Mouse (Mus musculus) c-Kit-positive CD71-positive TER-119-positive erythroid progenitor cells, embryonic 14.5 days (primary cell): ENCODE results near the gene Gsg1.

Experiments
- DNase-seq: peaks from one replicate; pipeline ENCODE4 v3.0.0-alpha.2; 2013; ENCODE audit warnings: low spot score

Gene Gsg1

GRCm38 (mm10) chr6:135254153-135254552 is at the start of gene Gsg1:
Gene Gsg1, minus strand, starts transcription at chr6:135254351.
- no peak for DNase-seq

- DNase-seq: no peak
These were observed 48.4 kb upstream of the Gsg1 start for GRCm38 (mm10) chr6:135302421-135303125.

- DNase-seq: no peak
These were observed 46.3 kb upstream of the Gsg1 start for GRCm38 (mm10) chr6:135300469-135300868.

- DNase-seq: no peak
These were observed 44.9 kb upstream of the Gsg1 start for GRCm38 (mm10) chr6:135299024-135299550.

DNA sequence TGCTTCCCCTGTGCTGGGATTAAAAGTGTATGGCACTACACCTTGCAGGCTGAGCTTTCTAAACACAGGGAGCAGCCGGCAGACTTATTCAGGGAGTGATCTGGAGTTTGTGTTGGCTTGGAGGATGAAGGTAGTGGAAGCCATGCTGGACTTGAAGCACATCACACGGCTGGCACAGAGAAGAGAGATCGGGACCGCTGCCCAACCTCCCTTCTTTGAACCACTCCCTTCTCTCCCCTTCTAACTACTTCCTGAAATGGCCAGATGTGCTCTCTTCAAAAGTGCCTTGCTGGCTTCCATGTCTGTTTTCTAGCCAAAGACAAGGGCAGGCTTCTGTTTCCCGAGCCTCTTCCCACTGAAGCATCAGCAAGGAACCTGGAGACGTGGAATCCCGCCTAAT is 43.4 kb upstream of the Gsg1 start:
- DNase-seq: no peak

GRCm38 (mm10) chr6:135296267-135296666 is 42.1 kb upstream of the Gsg1 start:
- DNase-seq: peak; percentile 5

DNA sequence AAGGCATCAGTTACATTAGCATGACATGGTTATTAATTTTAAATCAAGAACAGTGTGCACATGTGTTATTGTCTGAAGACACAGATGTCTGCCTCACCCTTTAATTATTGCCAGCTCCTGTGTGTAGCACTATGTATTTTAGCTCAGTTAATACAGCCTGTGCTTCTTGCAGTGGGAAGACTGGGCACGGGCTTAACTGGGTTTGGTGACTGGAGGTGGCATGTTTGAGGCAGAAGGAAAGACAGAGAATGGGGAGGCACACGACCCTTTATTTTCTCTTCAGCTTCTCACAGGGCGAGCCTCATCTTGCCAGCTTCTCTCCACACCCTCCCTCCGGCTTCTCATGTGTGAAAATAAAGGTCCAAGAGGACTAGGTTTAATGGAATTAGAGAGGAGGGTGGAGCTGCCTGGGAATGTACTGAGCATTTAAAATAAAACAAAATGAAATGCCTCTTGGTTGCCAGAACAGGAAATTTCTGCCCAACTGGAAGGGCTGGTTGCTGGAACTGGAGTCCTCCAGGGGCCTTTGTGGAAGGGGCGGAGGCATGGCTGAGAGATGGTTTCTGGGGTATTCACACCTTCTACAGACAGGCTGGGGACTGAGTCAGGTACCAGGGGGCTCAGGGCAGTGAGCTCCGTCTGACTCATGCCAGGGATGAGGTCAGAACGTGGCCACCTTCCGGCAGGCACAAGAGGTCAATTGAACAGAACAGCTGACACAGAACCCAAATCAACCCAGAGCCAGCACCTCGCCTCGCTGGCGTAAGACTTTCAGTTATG is 41.1 kb upstream of the Gsg1 start:
- no peak for DNase-seq

DNA sequence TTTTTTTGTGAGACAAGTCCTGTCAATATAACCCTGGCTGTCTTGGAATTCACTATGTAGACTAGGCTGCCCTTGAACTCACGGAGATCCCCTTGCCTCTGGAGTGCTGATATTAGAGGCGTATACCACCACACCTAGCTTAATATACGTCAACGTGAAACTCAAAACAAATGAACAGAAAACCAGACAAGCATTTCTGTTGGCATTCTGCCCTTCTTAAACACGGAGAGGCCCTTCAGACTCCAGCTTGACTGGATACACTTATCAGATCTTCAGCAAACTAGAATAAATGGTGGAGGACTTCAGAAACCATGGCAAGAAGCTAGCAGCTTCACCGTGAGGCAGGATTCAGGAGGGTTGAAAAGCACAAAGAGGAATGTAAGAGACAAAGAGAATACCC is 40.0 kb upstream of the Gsg1 start:
- no peak for DNase-seq

GRCm38 (mm10) chr6:135292391-135292790 is 38.2 kb upstream of the Gsg1 start:
- DNase-seq: no peak

DNA sequence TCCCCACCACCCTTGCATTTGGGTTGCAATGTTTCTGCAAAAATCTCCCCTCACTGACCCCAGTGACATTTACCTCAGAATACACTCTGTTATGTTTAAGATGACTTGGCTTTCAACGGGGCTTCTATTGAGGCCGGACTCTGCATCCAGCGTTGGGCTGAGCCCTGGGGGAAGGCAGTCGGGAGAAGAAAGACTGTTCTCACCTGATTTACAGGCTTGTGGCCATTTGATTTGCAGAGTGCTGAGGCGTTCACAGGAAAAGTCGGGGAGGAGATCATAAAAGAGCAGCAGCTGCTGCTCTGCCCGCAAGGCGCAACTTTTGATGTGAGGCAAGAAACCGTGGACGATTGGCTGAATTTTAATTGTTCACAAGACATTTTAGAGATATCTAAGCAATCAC is 25.7 kb upstream of the Gsg1 start:
- DNase-seq: no peak

GRCm38 (mm10) chr6:135279286-135279685 is 25.1 kb upstream of the Gsg1 start:
- no peak for DNase-seq

DNA sequence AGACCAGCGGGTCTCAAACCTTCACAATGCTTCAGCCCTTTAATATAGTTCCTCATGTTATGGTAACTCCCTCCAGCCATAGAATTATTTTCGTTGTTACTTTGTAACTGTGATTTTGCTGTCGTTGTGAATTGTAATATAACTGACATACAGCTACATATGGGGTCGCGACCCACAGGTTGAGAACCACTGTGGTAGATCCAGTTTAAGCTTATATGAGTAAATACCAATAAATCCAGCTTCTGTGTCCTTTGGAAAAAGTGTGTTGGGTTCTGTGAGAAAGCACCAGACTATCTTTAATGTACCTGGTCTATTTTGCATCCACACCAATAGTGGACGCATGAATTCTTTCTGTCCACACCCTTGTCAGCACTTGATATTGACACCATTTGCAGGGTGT is 24.2 kb upstream of the Gsg1 start:
- DNase-seq: no peak

DNA sequence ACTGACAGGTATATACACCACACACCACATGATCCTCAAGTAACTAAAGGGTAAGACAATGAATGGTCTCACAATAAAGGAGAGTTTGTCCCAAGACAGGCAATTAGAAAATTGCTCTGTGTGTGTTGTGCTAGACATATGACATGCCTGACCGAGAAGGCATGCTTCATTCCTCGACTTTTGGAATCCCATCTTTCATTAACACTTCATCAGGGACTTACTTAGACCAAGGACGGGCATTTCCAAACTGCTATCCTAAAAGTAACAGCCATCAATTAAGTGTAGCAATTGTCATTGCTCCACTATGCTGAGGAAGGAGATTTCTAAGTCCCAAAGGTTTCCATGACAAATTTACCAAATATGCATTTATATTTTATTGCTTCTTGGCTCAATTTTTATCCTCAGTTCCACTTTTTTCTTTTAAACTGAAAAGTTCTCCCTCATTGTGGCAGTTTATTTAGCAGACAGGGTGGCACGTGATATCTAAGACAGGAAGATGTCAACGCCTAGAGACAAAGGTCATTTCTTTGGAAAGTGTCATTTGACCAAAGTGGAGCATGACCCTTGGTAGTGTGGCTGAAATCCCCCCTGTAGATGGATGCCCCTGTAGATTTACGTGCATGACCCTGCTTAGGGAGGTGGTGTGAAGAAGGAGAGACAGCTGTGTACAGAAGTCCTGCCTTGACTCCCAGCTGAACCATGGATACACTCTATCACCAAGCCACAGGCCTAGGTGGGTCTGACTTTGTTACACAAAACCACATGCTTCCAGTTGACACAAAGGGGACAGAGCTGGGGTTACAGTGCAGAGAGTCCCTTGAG is 22.5 kb upstream of the Gsg1 start:
- no peak for DNase-seq

GRCm38 (mm10) chr6:135275231-135275630 is 21.1 kb upstream of the Gsg1 start:
- DNase-seq: no peak

- DNase-seq: no peak
These were observed 18.9 kb upstream of the Gsg1 start for GRCm38 (mm10) chr6:135273066-135273465.

GRCm38 (mm10) chr6:135271761-135272160 is 17.6 kb upstream of the Gsg1 start:
- DNase-seq: no peak

DNA sequence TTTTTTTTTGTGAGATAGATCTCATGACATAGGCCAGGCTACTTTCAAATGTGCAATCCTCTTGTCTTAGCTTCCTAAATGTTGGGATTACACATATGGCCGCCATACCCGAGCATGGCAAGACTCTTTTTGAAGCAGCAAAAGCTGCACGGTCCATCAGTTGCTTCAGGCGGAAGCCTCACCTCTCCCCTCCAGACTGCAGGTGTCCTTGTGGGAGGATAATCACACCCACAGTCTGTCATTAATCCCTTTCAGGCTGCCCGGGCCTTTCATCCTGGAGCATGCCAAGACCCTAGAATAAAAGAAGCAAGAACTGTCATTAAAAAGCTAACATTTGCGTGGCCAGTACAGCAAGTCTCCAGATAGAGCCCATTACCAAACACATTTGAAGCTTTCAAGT is 15.5 kb upstream of the Gsg1 start:
- no peak for DNase-seq

DNA sequence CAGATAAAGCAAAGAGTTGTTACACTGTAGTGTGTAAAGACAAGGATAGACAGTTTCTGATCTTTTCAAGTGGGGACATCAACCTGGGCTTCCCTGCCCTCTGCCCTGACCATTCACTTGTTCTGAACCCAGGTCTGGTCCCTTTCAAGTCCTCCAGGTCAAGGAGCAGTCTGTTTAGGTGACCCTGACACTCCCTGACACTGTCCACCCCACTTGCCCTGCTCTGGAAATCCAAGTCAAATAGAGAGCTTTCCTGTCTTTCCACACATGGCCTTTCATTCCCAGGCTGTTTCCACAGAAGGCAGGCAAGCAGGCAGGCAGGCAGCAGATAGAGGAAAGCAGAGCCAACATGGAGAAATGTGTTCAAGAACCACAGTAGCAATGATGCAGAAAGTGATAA is 14.2 kb upstream of the Gsg1 start:
- DNase-seq: no peak

- DNase-seq: no peak
These were observed 13.1 kb upstream of the Gsg1 start for GRCm38 (mm10) chr6:135267221-135267620.

DNA sequence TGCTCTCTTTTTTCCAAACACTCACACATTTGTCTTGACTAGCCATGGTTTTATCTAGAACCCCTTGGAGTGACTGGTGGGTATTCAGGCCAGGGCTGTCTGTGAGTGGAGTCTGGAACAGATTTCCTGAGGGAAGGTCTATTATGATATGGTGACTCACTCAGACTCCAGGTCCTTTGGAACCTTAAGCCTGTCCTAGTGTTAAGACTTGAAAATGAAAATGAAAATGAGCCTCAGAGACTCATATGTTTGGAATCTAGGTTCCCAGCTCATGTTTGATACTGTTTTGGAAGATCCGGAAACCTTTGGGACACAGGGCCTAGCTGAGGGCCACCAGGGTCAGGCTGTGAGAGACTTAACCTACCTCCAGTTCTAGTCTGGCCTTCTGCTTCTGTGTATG is 11.9 kb upstream of the Gsg1 start:
- DNase-seq: no peak

DNA sequence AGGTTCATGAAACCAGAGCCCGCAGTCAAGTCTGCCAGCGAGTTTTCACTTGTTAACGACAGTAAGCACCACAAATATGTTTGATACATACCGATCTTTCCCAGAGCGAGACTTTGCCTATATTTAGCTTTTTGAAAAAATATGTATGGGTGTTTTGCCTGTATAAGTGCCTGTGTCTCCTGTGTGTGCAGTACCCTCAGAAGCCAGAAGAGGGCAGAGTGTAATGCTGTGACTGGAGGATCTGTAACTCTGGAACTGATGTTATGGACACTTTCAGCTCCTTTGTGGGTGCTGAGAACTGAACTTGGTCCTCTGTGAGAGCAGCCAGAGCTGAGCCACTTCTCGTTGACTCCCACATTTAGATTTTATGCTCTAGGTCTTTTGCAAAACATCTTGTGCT is 10.0 kb upstream of the Gsg1 start:
- DNase-seq: no peak

GRCm38 (mm10) chr6:135262565-135262964 is 8.4 kb upstream of the Gsg1 start:
- no peak for DNase-seq

DNA sequence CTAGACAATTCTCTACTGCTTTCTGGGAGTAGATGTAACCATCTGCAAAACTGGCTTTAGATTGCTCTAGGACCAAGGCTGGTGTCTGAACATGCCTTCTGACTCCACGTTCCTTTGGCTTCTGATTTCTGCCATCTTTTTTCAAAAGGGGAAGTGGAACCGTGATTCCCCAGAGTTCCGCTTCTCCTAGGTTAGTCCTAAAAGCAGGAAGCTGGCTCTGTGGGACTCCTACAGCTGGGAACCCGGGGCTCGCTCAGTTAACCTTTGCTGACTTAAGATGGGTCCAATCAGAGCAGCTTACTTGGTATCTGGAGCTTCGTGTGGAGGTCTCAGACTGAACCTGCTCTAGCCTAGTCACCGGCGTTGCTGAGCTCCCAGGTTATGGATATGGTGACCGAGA is 7.0 kb upstream of the Gsg1 start:
- DNase-seq: no peak
